Mouse (Mus musculus): ENCODE measurements around the gene Pde4dip. TPM values are rescaled to one million over a fixed set of nuclear protein-coding genes. Genes with fewer than 3 reads are reported as not detected.

Gene Pde4dip
- polyA plus RNA-seq, 3 experiments from 2014 or later = 9.1 to 13.1 (median 11.2) TPM

GRCm38 (mm10) chr3:97686372-97687117 lies 202.0 kb downstream of the Pde4dip start:
- no peak for ATAC-seq

- no peak for ATAC-seq
Observed at GRCm38 (mm10) chr3:97683560-97684195, 204.8 kb downstream of the Pde4dip start.

- no peak for ATAC-seq
Observed at GRCm38 (mm10) chr3:97682576-97682975, 205.9 kb downstream of the Pde4dip start.

GRCm38 (mm10) chr3:97682159-97682502 lies 206.4 kb downstream of the Pde4dip start:
- ATAC-seq = no peak

- peak; percentile 75 for ATAC-seq
Observed at GRCm38 (mm10) chr3:97681321-97682158, 207.0 kb downstream of the Pde4dip start.

GRCm38 (mm10) chr3:97680631-97681320 lies 207.7 kb downstream of the Pde4dip start:
- peak; percentile 83 for ATAC-seq

- ATAC-seq = no peak
Observed at GRCm38 (mm10) chr3:97678416-97678815, 210.1 kb downstream of the Pde4dip start.

- no peak for ATAC-seq
Observed at GRCm38 (mm10) chr3:97676126-97676525, 212.4 kb downstream of the Pde4dip start.

GRCm38 (mm10) chr3:97674644-97675110 lies 213.8 kb downstream of the Pde4dip start, which contains the start of gene Gm17651:
Gm17651 (minus strand) TSS chr3:97674694.
- no peak for ATAC-seq

GRCm38 (mm10) chr3:97667093-97667675 lies 221.3 kb downstream of the Pde4dip start:
- ATAC-seq = no peak

- no peak for ATAC-seq
Observed at GRCm38 (mm10) chr3:97666154-97666553, 222.4 kb downstream of the Pde4dip start.

GRCm38 (mm10) chr3:97665525-97665924 lies 223.0 kb downstream of the Pde4dip start:
- ATAC-seq = no peak

- no peak for ATAC-seq
Observed at GRCm38 (mm10) chr3:97661206-97661605, 227.3 kb downstream of the Pde4dip start.

- ATAC-seq = no peak
Observed at GRCm38 (mm10) chr3:97659746-97660145, 228.8 kb downstream of the Pde4dip start.

GRCm38 (mm10) chr3:97658426-97659193 lies 229.9 kb downstream of the Pde4dip start:
- ATAC-seq = peak; percentile 57

- ATAC-seq = peak; percentile 89
Observed at GRCm38 (mm10) chr3:97657655-97658411, 230.7 kb downstream of the Pde4dip start, which contains the start of gene Prkab2. Prkab2 (plus strand) TSS chr3:97658193.

- ATAC-seq = no peak
Observed at GRCm38 (mm10) chr3:97654901-97655300, 233.6 kb downstream of the Pde4dip start.

GRCm38 (mm10) chr3:97653781-97654180 lies 234.7 kb downstream of the Pde4dip start:
- no peak for ATAC-seq

GRCm38 (mm10) chr3:97651604-97652003 lies 236.9 kb downstream of the Pde4dip start:
- no peak for ATAC-seq

GRCm38 (mm10) chr3:97649469-97649868 lies 239.0 kb downstream of the Pde4dip start:
- ATAC-seq = no peak

Data from inflammation-experienced regulatory T-cells, adult 6 months (primary cell).